10 mouse cellular contexts compared by ENCODE assay signal in the genomic region with DNA sequence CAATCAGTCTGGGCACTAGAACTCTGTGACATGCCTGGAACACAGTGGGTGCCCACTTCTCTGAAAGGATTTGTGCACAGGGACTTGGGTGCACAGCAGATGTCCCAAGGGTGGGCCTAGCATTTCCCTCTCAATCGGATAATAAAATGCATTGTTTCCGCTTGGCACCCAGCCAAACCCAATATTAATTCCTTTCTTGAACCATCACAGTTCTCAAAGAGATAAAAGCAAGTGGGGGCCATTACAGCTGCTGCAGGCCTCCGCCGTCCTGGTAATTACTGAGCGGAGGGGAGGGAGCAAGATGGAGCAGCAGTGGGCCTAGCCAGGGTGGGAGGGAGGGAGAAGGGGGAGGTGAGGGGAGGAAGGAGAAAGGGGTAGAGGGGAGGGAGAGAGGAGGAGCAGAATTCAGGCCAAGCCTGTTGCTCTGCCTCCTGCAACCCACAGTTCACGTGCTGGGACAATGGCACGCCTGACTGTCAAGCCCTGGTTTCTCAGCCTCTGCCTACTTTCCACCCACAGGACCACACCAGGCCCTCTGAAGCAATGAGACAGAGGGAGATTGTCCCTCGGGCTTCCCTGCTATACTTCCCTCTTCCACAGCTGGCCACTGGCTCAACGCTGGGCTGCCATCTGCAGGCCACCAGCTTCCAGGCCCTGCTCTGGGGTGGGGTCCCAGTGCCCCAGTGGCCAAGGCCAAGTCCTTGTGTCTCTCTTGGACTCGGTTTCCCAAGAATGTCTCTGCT. TPM values are rescaled to one million over a fixed set of nuclear protein-coding genes. Genes with fewer than 3 reads are reported as not detected.
DNase-seq lines count a peak whose midpoint lies in the region; ATAC-seq and TF ChIP-seq lines count a peak whose summit lies in the region.
"Had no signal": no experiment of that assay in that cellular context is flagged by ENCODE, and none has a peak within 500 bp of the region (broad histone marks: within the 10 kb centered on the region; RNA-seq: fewer than 3 reads in every experiment).

No protein-coding gene starts in this region.

- no peak overlapping the region for H3K9ac ChIP-seq in midbrain, embryonic 14.5 days (replicated peaks; ENCODE audit: low read length)

- peaks cover 13% of the 10 kb centered on the region; the same call in 1 of the 2 replicates for H3K36me3 ChIP-seq in midbrain, embryonic 14.5 days (ENCODE audit: control insufficient read depth, insufficient read depth, low read length)

- DNase-seq in cerebellum, adult 2 months, result no peak
- peak; percentile 45 for DNase-seq in right cerebral cortex, adult 18-20 months
- no peak for DNase-seq in right cerebral cortex, postnatal 25 days
- DNase-seq in midbrain, embryonic 14.5 days, result peak; percentile 82
- no peak for DNase-seq in heart, adult 11 months
- DNase-seq in lung, postnatal 36 days, result no peak
- no peak for DNase-seq in embryo, embryonic 10 days (ENCODE audit: low spot score)

- no peak overlapping the region for H3K4me3 ChIP-seq in cerebellum, adult 2 months (replicated peaks; ENCODE audit: insufficient read depth, low read depth, low read length)
- no peak overlapping the region for H3K4me3 ChIP-seq in midbrain, embryonic 14.5 days (replicated peaks; ENCODE audit: low read depth, low read length)
- H3K4me3 ChIP-seq: erythroblast, embryonic 14.5 days had no signal

- no peak for TF ChIP-seq POLR2A in cerebellum, adult 2 months (IDR thresholded peaks at IDR 0.05; ENCODE audit: borderline replicate concordance, insufficient read depth, low read length)

- H3K4me2 ChIP-seq in midbrain, embryonic 14.5 days (ENCODE audit: low read length), result peak overlapping the region; percentile 11; the same call in 1 of the 2 replicates

- ATAC-seq in cerebellum, adult (ENCODE audit: insufficient number of reproducible peaks, low FRiP score, low TSS enrichment), result no peak
- ATAC-seq in midbrain, embryonic 14.5 days (ENCODE audit: low FRiP score, low TSS enrichment), result peak; percentile 55
- ATAC-seq: Patski had no signal

- H3K9me3 ChIP-seq in midbrain, embryonic 14.5 days (ENCODE audit: control insufficient read depth, low read length), result no peaks in the 10 kb centered on the region

- H3K27ac ChIP-seq in cerebellum, adult 2 months (ENCODE audit: insufficient read depth, low read length), result 0 out of 2 replicates have a peak overlapping the region, but pooled peaks have one; percentile 47
- peak overlapping the region; percentile 80 for H3K27ac ChIP-seq in midbrain, embryonic 14.5 days (replicated peaks; ENCODE audit: low read depth, low read length)

- no peaks in the 10 kb centered on the region for H3K27me3 ChIP-seq in cerebellum, adult 2 months (ENCODE audit: control insufficient read depth, insufficient read depth, low read length)
- no peaks in the 10 kb centered on the region for H3K27me3 ChIP-seq in midbrain, embryonic 14.5 days (ENCODE audit: control insufficient read depth, insufficient read depth, low read length)

- no peak for TF ChIP-seq CTCF in cerebellum, adult 2 months (IDR thresholded peaks at IDR 0.05; ENCODE audit: borderline replicate concordance, insufficient read depth, low read depth, low read length)

- H3K4me1 ChIP-seq in cerebellum, adult 2 months (ENCODE audit: control insufficient read depth, insufficient read depth, low read length), result peaks cover 3% of the 10 kb centered on the region; the same call in 1 of the 2 replicates
- peaks cover 48% of the 10 kb centered on the region for H3K4me1 ChIP-seq in midbrain, embryonic 14.5 days (ENCODE audit: control insufficient read depth, insufficient read depth, low read length)

- 63% methylated on average over 10 of the region's 10 CpGs for WGBS in cerebellum, adult 2 months
- 20% methylated on average over 10 of the region's 10 CpGs for WGBS in midbrain, embryonic 14.5 days

RNA-seq across cellular contexts. Expression of a gene that starts 15.0 kb away (rescaled TPM):
- 483 and 522 TPM in 2 replicates for polyA plus RNA-seq in cerebellum, adult 2 months (2012; rRNA removed)
- polyA plus RNA-seq in midbrain, embryonic 14.5 days (2014; fragmentation: Nextera tagmentation; extraction: Ambion mirVana), result 116 and 125 TPM in 2 replicates
- polyA plus RNA-seq: erythroblast, embryonic 14.5 days; Patski had no signal

Comparison
In these comparisons a context has a peak if more than half of its experiments do, and no peak if none do; other contexts are left out.
1. DNase-seq: peak in right cerebral cortex, adult 18-20 months (single experiment) and midbrain, embryonic 14.5 days (single experiment); none in cerebellum, adult 2 months (0 of 2), right cerebral cortex, postnatal 25 days (single experiment), heart, adult 11 months (single experiment), lung, postnatal 36 days (single experiment) and embryo, embryonic 10 days (single experiment).